Mouse (Mus musculus) adrenal gland, postnatal 10 days (tissue): ENCODE measurements around the gene Phf23. TPM values are rescaled to one million over a fixed set of nuclear protein-coding genes. Genes with fewer than 3 reads are reported as not detected.

ENCODE experiments used
- microRNA-seq: library from miRNA; unstranded; fragments of <30 nt; microRNA quantifications from one replicate; pipeline ENCODE4 v1.2.0, GENCODE M21; 2021
- total RNA-seq, 2 experiments: library from RNA; stranded (reverse); gene quantifications; 2 replicates each; pipeline ENCODE4 v1.2.3; 2021

The Phf23 gene
- total RNA-seq, 2 experiments from 2014 or later, result 43.5 to 50.5 TPM

Small RNAs within 50 kb of the gene (microRNA-seq; reads per million reads assigned to microRNA genes)
- not detected for gene Gm44349
- 5,227 reads per million, percentile 89 among the genes with 10 or more reads in this experiment for gene Mir324

Other genes starting within 250 kb of the Phf23 start
- gene Polr2a, start 237.1 kb upstream of the Phf23 start, total RNA-seq, result 10 to 100 TPM; 53.9 to 67.5 TPM
- not detected for gene Slc35g3, start 233.8 kb upstream of the Phf23 start, total RNA-seq
- 10 to 100 TPM; 35.5 to 41.2 TPM for gene Zbtb4, start 229.9 kb upstream of the Phf23 start, total RNA-seq
- gene Chrnb1, start 199.8 kb upstream of the Phf23 start, total RNA-seq, result 1 to 10 TPM; 2.3 to 7.9 TPM
- 1 to 10 TPM; 2.4 to 3.8 TPM for gene Fgf11, start 193.9 kb upstream of the Phf23 start, total RNA-seq
- 1 to 10 TPM; 1.0 TPM for gene Tmem102, start 190.2 kb upstream of the Phf23 start, total RNA-seq
- gene Gm39566, start 180.5 kb upstream of the Phf23 start, total RNA-seq, result not detected
- gene Spem2, start 177.3 kb upstream of the Phf23 start, total RNA-seq, result not detected
- gene Spem1, start 173.6 kb upstream of the Phf23 start, total RNA-seq, result not detected
- gene Nlgn2, start 158.0 kb upstream of the Phf23 start, total RNA-seq, result 10 to 100 TPM; 17.3 to 23.5 TPM
- 100 to 1,000 TPM; 137 to 145 TPM for gene Tmem256, start 157.3 kb upstream of the Phf23 start, total RNA-seq
- gene Plscr3, start 149.4 kb upstream of the Phf23 start, total RNA-seq, result 10 to 100 TPM; 49.2 to 59.2 TPM
- under 1 TPM; 0.12 to 0.24 TPM for gene Tnk1, start 137.0 kb upstream of the Phf23 start, total RNA-seq
- not detected for gene Tmem95, start 117.8 kb upstream of the Phf23 start, total RNA-seq
- gene Kctd11, start 114.4 kb upstream of the Phf23 start, total RNA-seq, result 1 to 10 TPM; 4.1 to 4.2 TPM
- gene Acap1, start 100.2 kb upstream of the Phf23 start, total RNA-seq, result 1 to 10 TPM; 4.3 to 4.7 TPM
- gene 2810408A11Rik, start 94.8 kb upstream of the Phf23 start, total RNA-seq, result 1 to 10 TPM; 3.1 to 3.2 TPM
- 10 to 100 TPM; 33.6 to 48.1 TPM for gene Neurl4, start 94.7 kb upstream of the Phf23 start, total RNA-seq
- gene Gps2, start 81.9 kb upstream of the Phf23 start, total RNA-seq, result 10 to 100 TPM; 42.3 to 43.1 TPM
- 100 to 1,000 TPM; 578 to 644 TPM for gene Eif5a, start 73.8 kb upstream of the Phf23 start, total RNA-seq
- 10 to 100 TPM; 19.6 to 44.5 TPM for gene Ybx2, start 60.0 kb upstream of the Phf23 start, total RNA-seq
- gene Slc2a4, start 47.6 kb upstream of the Phf23 start, total RNA-seq, result 10 to 100 TPM; 67.6 to 81.9 TPM
- 1 to 10 TPM in 1 of 2 experiments, under 1 TPM in 1; 0.70 to 1.2 TPM for gene Cldn7, start 31.0 kb upstream of the Phf23 start, total RNA-seq
- 100 to 1,000 TPM; 117 to 148 TPM for gene Ctdnep1, start 14.6 kb upstream of the Phf23 start, total RNA-seq
- 10 to 100 TPM; 66.8 to 71.4 TPM for gene Elp5, start 13.3 kb upstream of the Phf23 start, total RNA-seq
- 100 to 1,000 TPM; 339 to 345 TPM for gene Gabarap, start 4.6 kb upstream of the Phf23 start, total RNA-seq
- 10 to 100 TPM; 15.7 to 23.0 TPM for gene Dvl2, start 4.8 kb downstream of the Phf23 start, total RNA-seq
- 1,000 to 10,000 TPM; 1,467 to 1,540 TPM for gene Acadvl, start 19.6 kb downstream of the Phf23 start, total RNA-seq
- gene Dlg4, start 21.2 kb downstream of the Phf23 start, total RNA-seq, result 10 to 100 TPM; 29.9 to 37.6 TPM
- 10 to 100 TPM; 35.0 to 76.1 TPM for gene Asgr1, start 58.3 kb downstream of the Phf23 start, total RNA-seq
- gene Asgr2, start 96.9 kb downstream of the Phf23 start, total RNA-seq, result 10 to 100 TPM; 17.1 to 37.9 TPM
- gene Mgl2, start 134.6 kb downstream of the Phf23 start, total RNA-seq, result 1 to 10 TPM; 2.1 to 2.5 TPM
- gene Clec10a, start 160.4 kb downstream of the Phf23 start, total RNA-seq, result 1 to 10 TPM; 4.6 to 5.1 TPM
- gene Slc16a11, start 217.0 kb downstream of the Phf23 start, total RNA-seq, result 1 to 10 TPM; 1.3 to 2.5 TPM
- 1 to 10 TPM; 3.8 to 6.2 TPM for gene Slc16a13, start 225.3 kb downstream of the Phf23 start, total RNA-seq
- gene Bcl6b, start 234.0 kb downstream of the Phf23 start, total RNA-seq, result 10 to 100 TPM; 27.1 to 31.1 TPM
- 10 to 100 TPM; 58.6 to 62.3 TPM for gene 0610010K14Rik, start 242.1 kb downstream of the Phf23 start, total RNA-seq
- gene Gm21988, start 244.1 kb downstream of the Phf23 start, total RNA-seq, result 1 to 10 TPM; 4.0 to 4.9 TPM
- 100 to 1,000 TPM; 139 to 162 TPM for gene Rnasek, start 244.1 kb downstream of the Phf23 start, total RNA-seq